Mouse (Mus musculus) heart, embryonic 15.5 days (tissue): ENCODE results near the gene Gm49510. TPM values are rescaled to one million over a fixed set of nuclear protein-coding genes. Genes with fewer than 3 reads are reported as not detected.
"Not testable (repeated sequence)": the region's sequence is repeated elsewhere in the genome, so short reads cannot be mapped to it uniquely, and the experiment has no call there.

ENCODE experiments used
- ATAC-seq: fragments of 200-750 bp; cut with Nextera tagmentation; replicated peaks from 2 replicates; pipeline ENCODE4 v1.8.0; 2017; ENCODE audit warnings: low read depth, moderate TSS enrichment; ENCODE audit not compliant: insufficient number of reproducible peaks, insufficient read depth, low FRiP score
- H3K27ac ChIP-seq: fragments of 300-500 bp; sonication (generic); 2 replicates; pipeline ENCODE4 v1.5.1; 2015; ENCODE audit warnings: mild to moderate bottlenecking, inconsistent platforms
- H3K27me3 ChIP-seq: fragments of 300-500 bp; sonication (generic); 2 replicates; pipeline ENCODE4 v1.6.1; 2015; ENCODE audit warnings: inconsistent platforms
- H3K36me3 ChIP-seq: fragments of 300-500 bp; sonication (generic); 2 replicates; pipeline ENCODE4 v1.6.1; 2015; ENCODE audit warnings: mild to moderate bottlenecking, inconsistent platforms
- H3K4me1 ChIP-seq: fragments of 300-500 bp; sonication (generic); replicated peaks from 2 replicates; pipeline ENCODE4 v1.6.1; 2015; ENCODE audit warnings: inconsistent platforms
- H3K4me2 ChIP-seq: fragments of 300-500 bp; sonication (generic); 2 replicates; pipeline ENCODE4 v1.6.1; 2015; ENCODE audit warnings: inconsistent platforms, mild to moderate bottlenecking, moderate library complexity
- H3K4me3 ChIP-seq: fragments of 300-500 bp; sonication (generic); 2 replicates; pipeline ENCODE4 v1.5.1; 2015; ENCODE audit warnings: mild to moderate bottlenecking, inconsistent platforms
- H3K9ac ChIP-seq: fragments of 300-500 bp; sonication (generic); 2 replicates; pipeline ENCODE4 v1.6.1; 2015; ENCODE audit warnings: mild to moderate bottlenecking, inconsistent platforms
- H3K9me3 ChIP-seq: fragments of 300-500 bp; sonication (generic); replicated peaks from 2 replicates; pipeline ENCODE4 v1.6.1; 2016; ENCODE audit warnings: inconsistent platforms
- WGBS: fragments of 180-500 bp; shearing (Covaris S2); methylation state at CpG from one replicate; pipeline ENCODE4 v1.1.7; 2015; ENCODE audit warnings: mixed read lengths; 5-methylcytosine and 5-hydroxymethylcytosine counted together
- polyA plus RNA-seq: library from polyadenylated mRNA; unstranded; fragments of >200 nt; fragmentation: Nextera tagmentation; extraction: Ambion mirVana; gene quantifications from 2 replicates; pipeline ENCODE4 v1.2.1, GENCODE M21; 2015

Gm49510 gene
- polyA plus RNA-seq, 1 experiment from 2014 or later: not detected

- Histone ChIP-seq H3K36me3 (peaks cover 31% of the 10 kb centered on the region), H3K4me1 (peaks cover 37% of the 10 kb centered on the region), H3K27ac (0 out of 2 replicates have a peak overlapping the region, but pooled peaks have one; percentile 7), H3K4me2 (peak overlapping the region; percentile 9; the same call in 1 of the 2 replicates)
- not testable (repeated sequence) for ATAC-seq, H3K4me3 ChIP-seq, H3K9me3 ChIP-seq, H3K9ac ChIP-seq, H3K27me3 ChIP-seq
- 45% methylated on average over 7 of the region's 7 CpGs for WGBS
Observed at GRCm38 (mm10) chr15:78878792-78879516, 20.5 kb upstream of the Gm49510 start.

DNA sequence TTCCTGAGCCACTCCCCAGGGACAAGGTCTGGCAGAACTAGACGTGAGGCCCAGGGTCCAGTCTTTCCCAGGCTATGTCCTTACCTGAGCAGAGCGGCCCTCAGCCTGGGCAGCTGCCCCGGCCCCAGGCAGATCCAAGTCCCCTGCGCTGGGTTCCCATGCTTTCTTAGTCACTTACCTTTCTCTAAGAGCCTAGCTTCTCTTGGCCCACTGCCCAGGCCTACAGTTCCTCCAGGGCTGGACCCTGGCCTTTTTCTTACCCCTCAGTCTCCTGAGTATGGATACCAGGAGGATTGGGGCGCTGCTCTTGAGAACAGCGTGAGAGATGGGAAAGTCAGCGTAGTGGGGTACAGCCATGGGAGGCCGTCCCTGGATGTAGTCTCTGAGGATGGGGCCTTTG is 19.0 kb upstream of the Gm49510 start:
- WGBS: 87% methylated on average over 8 of the region's 8 CpGs
- Histone ChIP-seq H3K27ac (no peak overlapping the region), H3K4me1 (peaks cover 35% of the 10 kb centered on the region), H3K4me3 (no peak overlapping the region), H3K4me2 (no peak overlapping the region), H3K9ac (no peak overlapping the region), H3K9me3 (no peaks in the 10 kb centered on the region), H3K27me3 (no peaks in the 10 kb centered on the region), H3K36me3 (peaks cover 43% of the 10 kb centered on the region)
- ATAC-seq: no peak

- no peaks in the 10 kb centered on the region for H3K9me3 ChIP-seq
- peaks cover 23% of the 10 kb centered on the region for H3K4me1 ChIP-seq
- no peak overlapping the region for H3K9ac ChIP-seq
- no peak overlapping the region for H3K4me3 ChIP-seq
- WGBS: 77% methylated on average over 3 of the region's 3 CpGs
- H3K27ac ChIP-seq: no peak overlapping the region
- H3K27me3 ChIP-seq: no peaks in the 10 kb centered on the region
- H3K36me3 ChIP-seq: peaks cover 56% of the 10 kb centered on the region
- no peak for ATAC-seq
- no peak overlapping the region for H3K4me2 ChIP-seq
Observed at GRCm38 (mm10) chr15:78881828-78882227, 17.6 kb upstream of the Gm49510 start.

- H3K4me1 ChIP-seq: peaks cover 40% of the 10 kb centered on the region
Observed at GRCm38 (mm10) chr15:78889401-78889853, 10.0 kb upstream of the Gm49510 start.

DNA sequence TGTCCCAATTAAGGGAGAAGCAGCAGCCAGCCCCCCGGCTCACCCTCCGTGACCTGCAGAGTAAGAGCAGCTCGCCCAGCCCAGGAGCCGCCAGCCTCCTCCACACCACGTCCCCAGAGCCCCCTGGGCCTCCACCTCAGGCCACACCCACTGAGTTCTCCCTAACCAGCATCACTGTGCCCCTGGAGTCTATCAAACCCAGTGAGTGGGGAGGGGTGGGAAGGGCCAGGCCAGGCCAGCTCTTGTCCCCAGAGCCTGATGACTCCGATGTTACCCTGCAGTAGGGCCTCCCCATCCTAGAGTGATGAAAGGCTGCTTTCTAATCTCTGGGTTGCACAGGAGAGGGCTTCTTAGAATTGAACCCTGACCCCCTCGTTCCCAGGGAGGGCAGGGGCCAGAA is 7.0 kb upstream of the Gm49510 start:
- WGBS: 36% methylated on average over 7 of the region's 7 CpGs
- peaks cover 38% of the 10 kb centered on the region; the same call in 1 of the 2 replicates for H3K36me3 ChIP-seq
- no peak overlapping the region for H3K9ac ChIP-seq
- no peak overlapping the region for H3K4me2 ChIP-seq
- ATAC-seq: 0 out of 2 replicates have a peak, but pooled peaks have one; percentile 5
- no peak overlapping the region for H3K4me3 ChIP-seq
- no peaks in the 10 kb centered on the region for H3K9me3 ChIP-seq
- H3K27me3 ChIP-seq: no peaks in the 10 kb centered on the region
- H3K27ac ChIP-seq: no peak overlapping the region
- peaks cover 64% of the 10 kb centered on the region for H3K4me1 ChIP-seq

More at GRCm38 (mm10) chr15:78889401-78889853, 10.0 kb upstream of the Gm49510 start:
- Histone ChIP-seq H3K4me2 (no peak overlapping the region), H3K9ac (no peak overlapping the region), H3K4me3 (no peak overlapping the region), H3K36me3 (peaks cover 65% of the 10 kb centered on the region), H3K9me3 (no peaks in the 10 kb centered on the region), H3K27me3 (no peaks in the 10 kb centered on the region), H3K27ac (0 out of 2 replicates have a peak overlapping the region, but pooled peaks have one; percentile 44)
- ATAC-seq: no peak
- WGBS: 38% methylated on average over 13 of the region's 13 CpGs

- peaks cover 71% of the 10 kb centered on the region for H3K4me1 ChIP-seq
- H3K4me2 ChIP-seq: no peak overlapping the region
- WGBS: 61% methylated on average over 13 of the region's 13 CpGs
- H3K27me3 ChIP-seq: no peaks in the 10 kb centered on the region
- no peak overlapping the region for H3K9ac ChIP-seq
- H3K4me3 ChIP-seq: no peak overlapping the region
- no peak for ATAC-seq
- H3K27ac ChIP-seq: peak overlapping the region; percentile 59
- peaks cover 27% of the 10 kb centered on the region; the same call in 1 of the 2 replicates for H3K36me3 ChIP-seq
- H3K9me3 ChIP-seq: no peaks in the 10 kb centered on the region
Observed at GRCm38 (mm10) chr15:78894726-78895125, 4.7 kb upstream of the Gm49510 start.

DNA sequence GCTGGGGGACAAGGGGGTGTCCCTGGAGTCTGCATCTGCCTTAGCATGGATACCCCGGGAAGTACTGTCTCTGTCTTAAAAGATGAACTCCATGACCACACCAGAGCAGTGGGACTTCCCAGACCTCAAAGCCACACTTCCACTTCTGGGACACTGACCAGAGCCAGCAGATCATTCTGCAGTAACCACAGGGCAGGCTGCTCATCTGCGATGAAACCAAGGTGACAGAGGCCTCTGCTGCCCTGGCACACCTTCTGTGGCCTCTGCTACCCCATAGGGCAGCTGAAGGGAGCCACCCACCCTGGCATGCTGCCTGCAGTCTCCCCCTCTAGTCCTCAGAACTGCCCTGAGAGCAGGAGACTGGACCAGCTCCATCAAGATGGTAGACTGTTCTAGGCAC is 3.7 kb upstream of the Gm49510 start:
- peak overlapping the region; percentile 59; the same call in 1 of the 2 replicates for H3K27ac ChIP-seq

DNA sequence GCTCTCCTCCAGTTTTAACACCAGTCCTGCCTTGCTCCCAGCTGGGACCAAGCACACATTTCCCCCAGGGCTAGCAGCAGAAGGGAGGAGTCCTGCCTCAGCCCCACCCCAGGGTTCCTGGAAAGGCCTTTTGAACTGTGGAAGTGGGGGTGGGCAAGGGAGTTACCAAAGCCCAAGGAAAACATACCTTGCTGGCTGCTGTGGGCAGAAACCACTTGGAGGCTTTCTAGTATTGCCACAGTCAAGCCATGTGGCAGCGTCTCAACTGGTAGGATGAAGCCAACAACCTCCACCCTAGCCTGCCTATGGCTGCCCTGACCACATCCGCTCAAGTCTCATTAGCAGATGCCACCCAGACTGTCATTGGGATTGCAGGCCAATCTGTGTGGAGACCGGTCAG is 3.3 kb upstream of the Gm49510 start:
- H3K36me3 ChIP-seq: peaks cover 21% of the 10 kb centered on the region; the same call in 1 of the 2 replicates
- peak overlapping the region; percentile 12; the same call in 1 of the 2 replicates for H3K9ac ChIP-seq
- H3K4me3 ChIP-seq: no peak overlapping the region
- peak overlapping the region; percentile 29 for H3K27ac ChIP-seq
- 68% methylated on average over 3 of the region's 3 CpGs for WGBS
- H3K9me3 ChIP-seq: no peaks in the 10 kb centered on the region
- H3K4me2 ChIP-seq: no peak overlapping the region
- H3K4me1 ChIP-seq: peaks cover 82% of the 10 kb centered on the region
- no peaks in the 10 kb centered on the region for H3K27me3 ChIP-seq
- ATAC-seq: no peak

More for the DNA sequence above, 3.7 kb upstream of the Gm49510 start:
- Histone ChIP-seq H3K36me3 (peaks cover 25% of the 10 kb centered on the region; the same call in 1 of the 2 replicates), H3K4me2 (no peak overlapping the region), H3K9ac (peak overlapping the region; percentile 12; the same call in 1 of the 2 replicates), H3K4me3 (no peak overlapping the region), H3K9me3 (no peaks in the 10 kb centered on the region), H3K4me1 (peaks cover 77% of the 10 kb centered on the region), H3K27me3 (no peaks in the 10 kb centered on the region)
- WGBS: 69% methylated on average over 2 of the region's 2 CpGs
- ATAC-seq: no peak

- Histone ChIP-seq H3K27me3 (no peaks in the 10 kb centered on the region), H3K36me3 (peaks cover 11% of the 10 kb centered on the region; the same call in 1 of the 2 replicates), H3K27ac (0 out of 2 replicates have a peak overlapping the region, but pooled peaks have one; percentile 19), H3K4me2 (no peak overlapping the region), H3K4me1 (peaks cover 80% of the 10 kb centered on the region), H3K9me3 (no peaks in the 10 kb centered on the region), H3K9ac (no peak overlapping the region), H3K4me3 (no peak overlapping the region)
- no peak for ATAC-seq
- 80% methylated on average over 4 of the region's 4 CpGs for WGBS
Observed at GRCm38 (mm10) chr15:78897488-78897887, 2.0 kb upstream of the Gm49510 start.

- H3K9ac ChIP-seq: peak overlapping the region; percentile 2; the same call in 1 of the 2 replicates
- peak overlapping the region; percentile 75 for H3K4me2 ChIP-seq
- peak overlapping the region; percentile 67 for H3K4me3 ChIP-seq
- ATAC-seq: no peak
- peaks cover 14% of the 10 kb centered on the region for H3K36me3 ChIP-seq
- peak overlapping the region; percentile 64 for H3K27ac ChIP-seq
- no peaks in the 10 kb centered on the region for H3K9me3 ChIP-seq
- 43% methylated on average over 6 of the region's 6 CpGs for WGBS
- peaks cover 79% of the 10 kb centered on the region for H3K4me1 ChIP-seq
- no peaks in the 10 kb centered on the region for H3K27me3 ChIP-seq
Observed at GRCm38 (mm10) chr15:78898507-78899001, 913 bp upstream of the Gm49510 start.

- Histone ChIP-seq H3K9ac (peak within 1 kb of the TSS; percentile 71), H3K27me3 (no peaks in the 10 kb centered on the region), H3K4me3 (peak within 1 kb of the TSS; percentile 67), H3K36me3 (peaks cover 23% of the 10 kb centered on the region), H3K9me3 (no peaks in the 10 kb centered on the region), H3K4me1 (peaks cover 65% of the 10 kb centered on the region), H3K4me2 (peak within 1 kb of the TSS; percentile 75), H3K27ac (peak within 1 kb of the TSS; percentile 64)
- under 1% methylated on average over 47 of the region's 47 CpGs for WGBS
- peak; percentile 54 for ATAC-seq
Observed at GRCm38 (mm10) chr15:78899740-78900584, 495 bp downstream of the Gm49510 start, which contains the start of gene Sh3bp1. TSS of gene Sh3bp1 (plus strand) at chr15:78899768.
